Mouse (Mus musculus): Measurements from ENCODE around the gene Slf2. TPM values are rescaled to one million over a fixed set of nuclear protein-coding genes. Genes with fewer than 3 reads are reported as not detected.

Slf2 gene
- total RNA-seq, 2 experiments from 2014 or later: 33.0 to 38.5 TPM

GRCm38 (mm10) chr19:45025937-45026568 is 95.1 kb downstream of the Slf2 start:
- ATAC-seq (replicated peaks; ENCODE audit: poor library complexity, severe bottlenecking): no peak

- ATAC-seq (replicated peaks; ENCODE audit: poor library complexity, severe bottlenecking): no peak
Observed at GRCm38 (mm10) chr19:45026958-45027670, 96.2 kb downstream of the Slf2 start.

GRCm38 (mm10) chr19:45027848-45028247 is 96.9 kb downstream of the Slf2 start:
- no peak for ATAC-seq (replicated peaks; ENCODE audit: poor library complexity, severe bottlenecking)

- no peak for ATAC-seq (replicated peaks; ENCODE audit: poor library complexity, severe bottlenecking)
Observed at GRCm38 (mm10) chr19:45028746-45029145, 97.8 kb downstream of the Slf2 start.

DNA sequence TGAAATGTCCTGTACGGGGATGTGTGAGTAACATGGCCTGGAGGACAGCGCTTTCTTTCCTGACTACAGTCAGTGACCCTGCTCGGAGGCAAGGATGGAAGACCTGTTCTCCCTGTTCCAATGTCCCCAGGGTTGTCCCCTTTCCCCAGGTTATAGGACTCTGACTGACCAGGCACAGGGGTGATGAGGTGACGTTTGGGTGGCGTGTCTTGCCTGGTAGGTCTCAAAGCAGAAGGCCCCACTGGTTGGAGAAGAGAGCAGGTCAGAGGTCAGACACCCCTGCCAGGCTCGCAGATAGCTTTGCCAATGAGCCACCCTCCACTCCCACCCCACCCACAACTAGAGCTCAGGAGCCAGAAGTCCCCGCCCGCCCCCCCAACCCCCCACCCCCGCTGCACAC is 98.6 kb downstream of the Slf2 start:
- no peak for ATAC-seq (replicated peaks; ENCODE audit: poor library complexity, severe bottlenecking)

GRCm38 (mm10) chr19:45030111-45030510 is 99.2 kb downstream of the Slf2 start:
- ATAC-seq (replicated peaks; ENCODE audit: poor library complexity, severe bottlenecking): peak; percentile 36

- ATAC-seq (replicated peaks; ENCODE audit: poor library complexity, severe bottlenecking): peak; percentile 55
Observed at GRCm38 (mm10) chr19:45030746-45031693, 100.1 kb downstream of the Slf2 start.

- peak; percentile 60 for ATAC-seq (replicated peaks; ENCODE audit: poor library complexity, severe bottlenecking)
Observed at GRCm38 (mm10) chr19:45031780-45032179, 100.8 kb downstream of the Slf2 start.

Other genes with a start within 250 kb of the Slf2 start
- not detected in 2 replicates for gene Pax2, start 175.1 kb upstream of the Slf2 start, total RNA-seq (2014; fragmentation: Nextera tagmentation)
- not detected in 2 replicates for gene Pax2, start 175.1 kb upstream of the Slf2 start, total RNA-seq (2017)
- gene Sema4g, start 58.0 kb downstream of the Slf2 start, total RNA-seq (2014; fragmentation: Nextera tagmentation): 0.43 TPM in 1 of 2 replicates, not detected in the other
- not detected in 2 replicates for gene Sema4g, start 58.0 kb downstream of the Slf2 start, total RNA-seq (2017)
- gene Twnk, start 74.5 kb downstream of the Slf2 start, total RNA-seq (2014; fragmentation: Nextera tagmentation): 27.9 and 30.2 TPM in 2 replicates
- 20.1 and 23.0 TPM in 2 replicates for gene Twnk, start 74.5 kb downstream of the Slf2 start, total RNA-seq (2017)
- 41.8 and 53.7 TPM in 2 replicates for gene Mrpl43, start 75.3 kb downstream of the Slf2 start, total RNA-seq (2014; fragmentation: Nextera tagmentation)
- 35.5 and 37.9 TPM in 2 replicates for gene Mrpl43, start 75.3 kb downstream of the Slf2 start, total RNA-seq (2017)
- 4.9 and 7.9 TPM in 2 replicates for gene Lzts2, start 83.3 kb downstream of the Slf2 start, total RNA-seq (2014; fragmentation: Nextera tagmentation)
- 6.9 and 9.9 TPM in 2 replicates for gene Lzts2, start 83.3 kb downstream of the Slf2 start, total RNA-seq (2017)
- gene Pdzd7, start 114.6 kb downstream of the Slf2 start, total RNA-seq (2014; fragmentation: Nextera tagmentation): 0.24 TPM in 1 of 2 replicates, not detected in the other
- gene Pdzd7, start 114.6 kb downstream of the Slf2 start, total RNA-seq (2017): not detected in 2 replicates
- gene Sfxn3, start 116.4 kb downstream of the Slf2 start, total RNA-seq (2014; fragmentation: Nextera tagmentation): 10.5 and 21.1 TPM in 2 replicates
- gene Sfxn3, start 116.4 kb downstream of the Slf2 start, total RNA-seq (2017): 3.7 and 5.3 TPM in 2 replicates
- gene Kazald1, start 144.1 kb downstream of the Slf2 start, total RNA-seq (2014; fragmentation: Nextera tagmentation): not detected in 2 replicates
- gene Kazald1, start 144.1 kb downstream of the Slf2 start, total RNA-seq (2017): 0.69 TPM in 1 of 2 replicates, not detected in the other
- gene Tlx1, start 219.5 kb downstream of the Slf2 start, total RNA-seq (2014; fragmentation: Nextera tagmentation): not detected in 2 replicates
- not detected in 2 replicates for gene Tlx1, start 219.5 kb downstream of the Slf2 start, total RNA-seq (2017)